Mouse (Mus musculus) frontal cortex, postnatal 25 days (tissue): ENCODE measurements around the gene Dcn.

Experiments used
- DNase-seq, 2 experiments: peaks; one replicate each; pipeline ENCODE4 v3.0.0; 2022; ENCODE audit warnings: low spot score in 2 of 2

Gene Dcn

GRCm38 (mm10) chr10:97479004-97479766, at the start of gene Dcn:
Gene Dcn, plus strand, starts transcription at chr10:97479609.
- DNase-seq, result no peak

GRCm38 (mm10) chr10:97436662-97437061, 42.7 kb upstream of the Dcn start:
- peak in 1 of 2 experiments; percentile 5 for DNase-seq

- no peak for DNase-seq
Measured at GRCm38 (mm10) chr10:97442300-97442699, 37.1 kb upstream of the Dcn start.

DNA sequence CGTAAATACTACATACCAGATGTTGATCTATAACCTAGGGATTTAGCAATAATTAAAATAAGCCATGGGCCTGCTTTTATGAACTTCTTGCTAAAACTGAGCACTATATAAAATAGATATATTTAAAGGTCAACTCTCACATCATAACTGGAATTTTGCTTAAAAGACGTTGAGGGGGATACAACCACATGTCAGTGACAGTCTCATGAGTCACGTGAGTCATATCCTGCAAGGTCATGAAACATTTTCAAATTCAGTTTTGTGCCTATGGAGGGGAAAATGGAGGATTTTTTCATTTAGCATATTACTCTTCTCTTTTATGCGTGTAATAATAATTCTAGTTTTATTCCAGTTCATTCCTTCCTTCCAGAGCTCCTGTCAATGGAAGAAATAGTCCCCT, 32.9 kb upstream of the Dcn start:
- no peak for DNase-seq

DNA sequence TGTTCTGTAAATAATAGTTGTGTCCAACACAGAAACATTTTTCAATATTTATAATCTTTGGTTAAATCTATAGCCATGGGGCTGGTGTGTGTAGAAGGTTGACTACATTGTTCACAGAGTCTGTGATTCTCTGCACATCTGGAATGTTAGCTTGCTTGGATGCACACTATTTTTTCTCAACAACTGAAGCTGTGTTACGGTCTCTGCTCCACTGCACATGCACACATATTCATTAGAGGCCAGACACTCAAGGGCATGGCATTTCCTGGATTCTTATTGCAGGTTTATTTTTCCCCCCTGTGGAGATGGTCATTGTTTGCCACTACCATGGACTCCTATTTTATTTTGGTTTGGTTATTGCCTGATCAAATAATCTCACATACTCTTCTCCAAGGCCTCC, 26.5 kb upstream of the Dcn start:
- no peak for DNase-seq

- DNase-seq, result no peak
Measured at GRCm38 (mm10) chr10:97453529-97453928, 25.9 kb upstream of the Dcn start.

DNA sequence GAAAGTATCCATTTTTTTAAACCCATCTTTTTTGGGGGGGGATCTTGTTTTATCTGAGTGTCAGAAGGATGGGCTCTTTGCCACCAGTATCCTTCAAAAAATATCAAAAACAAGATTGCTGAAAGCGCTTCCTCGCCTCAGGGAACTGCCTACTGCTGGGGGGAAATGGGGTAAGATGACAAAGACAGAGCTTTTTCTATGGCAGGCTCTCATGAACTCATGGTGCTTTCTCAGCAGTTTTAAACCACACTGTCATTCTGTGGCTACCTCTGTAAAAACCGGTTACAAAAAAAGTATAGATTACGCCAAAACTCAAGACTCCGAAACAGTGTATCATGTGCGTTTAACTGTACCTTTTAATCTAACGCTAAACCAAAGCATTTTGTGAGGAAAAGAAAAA, 22.4 kb upstream of the Dcn start:
- DNase-seq, result no peak

- DNase-seq, result no peak
Measured at GRCm38 (mm10) chr10:97466818-97467217, 12.6 kb upstream of the Dcn start.

DNA sequence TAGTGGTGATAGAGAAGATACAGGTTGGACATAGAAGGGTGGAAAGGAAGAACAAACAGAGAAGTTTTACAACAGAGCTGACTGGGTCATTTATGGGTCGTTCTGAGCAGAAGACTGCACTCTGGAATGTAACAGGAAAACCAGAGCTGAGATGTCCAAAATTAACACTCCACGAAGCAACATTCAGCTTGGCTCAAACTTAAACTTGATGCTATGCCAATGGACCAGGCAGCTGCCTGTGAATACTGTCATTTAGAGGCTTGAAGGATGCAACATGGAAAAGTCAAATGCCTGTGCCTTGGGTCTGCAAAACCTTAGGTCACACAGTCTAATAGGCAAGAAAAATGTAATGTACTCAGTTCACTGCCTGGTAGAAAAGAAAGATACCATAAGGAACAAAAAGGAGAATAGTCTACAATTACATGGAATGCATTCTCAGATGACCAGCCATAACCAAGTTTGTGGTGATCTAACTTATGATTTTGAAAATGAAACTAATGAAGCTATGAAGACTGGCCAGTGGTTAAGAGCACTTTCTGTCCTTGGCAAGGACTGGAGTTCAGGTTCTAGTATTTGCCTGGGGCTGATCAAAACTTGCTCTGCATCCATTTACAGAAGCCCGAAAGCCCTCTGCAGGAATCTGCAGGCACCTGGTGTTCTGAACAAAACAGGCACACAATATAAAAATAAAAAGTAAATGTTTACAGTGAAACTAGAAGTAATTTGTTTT, 9.8 kb upstream of the Dcn start:
- DNase-seq, result no peak

- DNase-seq, result no peak
Measured at GRCm38 (mm10) chr10:97475460-97475859, 3.9 kb upstream of the Dcn start.

GRCm38 (mm10) chr10:97478259-97478658, 1.1 kb upstream of the Dcn start:
- DNase-seq, result no peak

DNA sequence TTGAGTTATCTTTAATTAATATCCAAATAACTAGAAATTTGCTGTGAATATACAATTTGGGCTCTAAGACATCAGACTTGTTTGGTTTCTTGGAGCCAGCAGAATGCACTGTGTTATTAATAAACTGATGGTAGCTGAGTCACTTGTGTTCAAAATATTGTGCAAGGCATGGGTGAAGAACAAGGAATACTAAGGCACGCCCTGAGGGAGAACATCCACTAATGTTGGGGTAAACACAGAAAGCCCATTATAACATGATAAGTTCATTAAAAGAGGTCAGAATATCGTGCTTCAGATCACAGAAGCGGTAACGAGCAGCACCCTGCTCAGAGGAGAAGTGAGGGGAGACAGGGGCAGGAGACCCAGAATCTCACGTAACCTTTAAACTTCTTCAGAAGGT, 2.7 kb downstream of the Dcn start:
- no peak for DNase-seq

DNA sequence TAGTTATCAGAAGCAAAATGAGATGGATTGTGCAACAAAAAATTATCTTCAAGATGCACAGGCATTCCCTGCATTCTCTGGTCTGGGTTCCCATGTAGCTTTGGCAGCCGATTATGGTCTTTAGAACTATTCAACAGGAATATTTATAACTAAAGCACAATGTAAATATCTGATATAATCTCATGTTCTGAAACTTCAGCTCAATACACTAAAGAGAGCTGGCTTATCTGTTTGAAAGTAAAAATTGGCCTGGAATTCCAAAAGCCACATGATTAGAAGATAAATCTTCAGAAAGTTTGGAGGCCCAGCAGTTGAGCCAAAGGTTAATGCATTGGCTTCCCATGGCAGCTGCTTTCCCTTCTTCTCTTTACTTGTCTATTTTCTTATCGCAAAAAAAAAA, 4.6 kb downstream of the Dcn start:
- DNase-seq, result no peak

GRCm38 (mm10) chr10:97485151-97485550, 5.7 kb downstream of the Dcn start:
- DNase-seq, result no peak

- DNase-seq, result no peak
Measured at GRCm38 (mm10) chr10:97486085-97486484, 6.7 kb downstream of the Dcn start.

DNA sequence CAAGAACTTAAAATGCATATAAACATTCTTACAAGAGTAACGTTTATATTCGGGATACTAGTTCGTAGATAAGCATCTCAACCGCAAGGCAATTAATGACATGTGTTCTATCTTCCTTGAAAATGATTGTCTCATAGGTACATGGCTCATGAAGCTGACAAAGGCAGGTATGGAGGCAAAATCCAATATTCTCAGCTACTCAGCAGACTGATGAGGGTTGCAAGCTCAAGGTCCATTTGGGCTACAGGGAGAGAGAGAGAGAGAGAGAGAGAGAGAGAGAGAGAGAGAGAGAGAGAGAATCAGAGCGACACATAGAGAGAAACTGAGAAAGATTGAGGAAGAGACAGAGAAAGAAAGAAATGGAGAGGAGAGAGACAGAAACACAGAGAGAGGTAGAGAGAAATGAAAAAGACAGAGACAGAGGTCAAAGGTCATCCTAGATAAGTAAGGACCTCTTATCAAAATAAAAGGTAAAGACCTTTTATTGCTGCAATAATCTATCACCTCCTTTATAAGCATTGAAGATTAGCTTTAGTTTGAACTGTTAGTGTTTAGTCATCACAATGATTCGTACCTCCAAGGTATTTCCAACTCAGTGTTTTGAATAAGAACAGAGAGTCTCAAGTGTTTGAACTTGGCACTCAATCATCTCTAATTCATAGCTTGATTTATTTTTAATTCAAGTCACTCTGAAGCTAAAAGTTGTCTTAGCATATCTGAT, 8.0 kb downstream of the Dcn start:
- no peak for DNase-seq

GRCm38 (mm10) chr10:97492367-97492980, 13.1 kb downstream of the Dcn start:
- no peak for DNase-seq

DNA sequence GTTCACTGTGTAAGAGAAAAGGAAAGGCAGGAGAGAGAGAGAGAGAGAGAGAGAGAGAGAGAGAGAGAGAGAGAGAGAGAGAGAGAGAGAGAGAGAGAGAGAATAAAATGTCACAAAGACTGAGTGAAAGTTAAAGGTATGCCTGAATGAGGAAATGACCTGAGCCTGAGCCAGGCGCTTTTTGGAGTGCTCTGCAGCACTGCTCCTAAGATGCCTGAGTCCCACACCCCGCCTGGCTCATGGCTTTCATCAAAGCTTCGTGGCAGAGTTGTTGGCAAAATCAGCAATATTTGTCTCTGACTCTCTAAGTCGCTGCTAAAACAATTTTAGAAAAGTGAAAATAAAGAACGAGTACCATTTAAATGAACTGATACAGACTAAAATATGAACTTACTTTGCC, 18.2 kb downstream of the Dcn start:
- DNase-seq, result no peak

DNA sequence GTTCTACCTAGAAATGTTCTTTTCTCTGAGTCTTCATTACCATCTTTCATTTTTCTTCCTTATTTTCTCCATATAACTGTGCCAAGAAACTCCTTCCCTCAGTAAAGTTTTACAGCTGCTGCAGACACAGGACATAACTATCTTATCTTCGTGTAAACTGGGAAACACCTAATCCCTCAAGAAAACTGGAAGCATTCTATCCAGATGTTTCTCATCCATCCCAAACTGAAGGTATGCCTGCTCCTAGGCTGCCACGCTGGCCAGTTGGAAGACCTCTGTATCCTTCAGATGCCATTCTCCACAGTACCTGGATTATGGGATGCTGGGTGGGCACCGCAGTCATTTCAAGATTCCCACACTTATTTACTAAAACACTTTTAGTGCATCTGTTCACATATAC, 44.0 kb downstream of the Dcn start:
- DNase-seq, result no peak

- no peak for DNase-seq
Measured at GRCm38 (mm10) chr10:97535697-97536096, 56.3 kb downstream of the Dcn start.

DNA sequence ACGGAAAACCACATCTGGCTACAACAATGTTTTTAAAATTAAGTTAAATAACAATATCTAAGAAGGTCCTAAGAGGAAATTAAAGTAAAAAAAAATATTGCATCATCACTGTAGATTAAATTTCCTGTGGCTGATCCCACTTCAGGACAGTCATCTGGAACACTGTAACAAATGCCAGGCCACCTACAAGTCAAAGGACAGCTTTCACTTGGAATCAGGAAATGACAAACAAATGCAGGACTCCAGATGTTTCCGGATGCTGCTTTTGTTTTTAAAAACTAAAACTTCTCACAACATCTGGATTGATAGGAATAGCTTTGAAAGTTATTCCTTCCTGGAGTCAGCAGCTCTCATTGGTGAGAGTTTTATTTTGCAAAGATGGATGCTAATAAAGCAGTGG, 57.5 kb downstream of the Dcn start:
- no peak for DNase-seq

GRCm38 (mm10) chr10:97538202-97538601, 58.8 kb downstream of the Dcn start:
- DNase-seq, result no peak
